Mouse (Mus musculus) C2C12 (cell line): ENCODE measurements around the gene Cnst.

Experiments used
- CEBPB ChIP-seq: IDR thresholded peaks from one replicate; pipeline ENCODE4 v1.6.1; 2011; ENCODE audit warnings: low read depth, mild to moderate bottlenecking, control low read depth, moderate library complexity
- CTCF ChIP-seq: IDR thresholded peaks from one replicate; pipeline ENCODE4 v1.5.1; 2011; ENCODE audit not compliant: control insufficient read depth, insufficient read depth, insufficient read length
- MYOD1 ChIP-seq: IDR thresholded peaks from one replicate; pipeline ENCODE4 v1.6.1; 2011; ENCODE audit warnings: low read depth; ENCODE audit not compliant: control insufficient read depth, insufficient read length

GRCm38 (mm10) chr1:179609724-179610505 lies 63.7 kb downstream of the Cnst start:
- TF ChIP-seq CTCF (no peak), MYOD1 (no peak), CEBPB (no peak)
